Mouse (Mus musculus): ENCODE data around the gene Nisch. TPM values are rescaled to one million over a fixed set of nuclear protein-coding genes. Genes with fewer than 3 reads are reported as not detected.

The Nisch gene
- polyA plus RNA-seq, 1 experiment from 2014 or later: 354 TPM

- no peaks in the 10 kb centered on the region for H3K9me3 ChIP-seq (replicated peaks; ENCODE audit: control insufficient read depth, low read length, poor library complexity, severe bottlenecking)
- no peak for ATAC-seq
- H3K9ac ChIP-seq (ENCODE audit: low read depth, low read length): no peak overlapping the region
- H3K36me3 ChIP-seq (ENCODE audit: control insufficient read depth, insufficient read depth, low read length): peaks cover 15% of the 10 kb centered on the region
- WGBS: 71% methylated on average over 11 of the region's 11 CpGs
- peak overlapping the region; percentile 9; the same call in 1 of the 2 replicates for H3K4me2 ChIP-seq (ENCODE audit: low read length)
- no peak overlapping the region for H3K4me3 ChIP-seq (ENCODE audit: low read depth, low read length)
- H3K27me3 ChIP-seq (ENCODE audit: control insufficient read depth, insufficient read depth, low read depth, low read length): no peaks in the 10 kb centered on the region
- peaks cover 31% of the 10 kb centered on the region for H3K4me1 ChIP-seq (ENCODE audit: control insufficient read depth, insufficient read depth, low read length)
- no peak overlapping the region for H3K27ac ChIP-seq (ENCODE audit: low read length)
Measured at GRCm38 (mm10) chr14:31133023-31133665, 83.6 kb downstream of the Nisch start.

- Histone ChIP-seq H3K4me2 (ENCODE audit: low read length) (peak overlapping the region; percentile 56), H3K9ac (ENCODE audit: low read depth, low read length) (no peak overlapping the region), H3K27ac (ENCODE audit: low read length) (no peak overlapping the region), H3K4me3 (ENCODE audit: low read depth, low read length) (peak overlapping the region; percentile 77; the same call in 1 of the 2 replicates), H3K9me3 (replicated peaks; ENCODE audit: control insufficient read depth, low read length, poor library complexity, severe bottlenecking) (no peaks in the 10 kb centered on the region), H3K36me3 (ENCODE audit: control insufficient read depth, insufficient read depth, low read length) (peaks cover 15% of the 10 kb centered on the region), H3K27me3 (ENCODE audit: control insufficient read depth, insufficient read depth, low read depth, low read length) (no peaks in the 10 kb centered on the region), H3K4me1 (ENCODE audit: control insufficient read depth, insufficient read depth, low read length) (peaks cover 34% of the 10 kb centered on the region)
- WGBS: 87% methylated on average over 7 of the region's 7 CpGs
- no peak for ATAC-seq
Measured at GRCm38 (mm10) chr14:31132491-31132975, 84.2 kb downstream of the Nisch start.

- no peak for ATAC-seq
- 8% methylated on average over 6 of the region's 6 CpGs for WGBS
- Histone ChIP-seq H3K4me2 (ENCODE audit: low read length) (peak overlapping the region; percentile 56), H3K4me1 (ENCODE audit: control insufficient read depth, insufficient read depth, low read length) (peaks cover 39% of the 10 kb centered on the region), H3K9ac (ENCODE audit: low read depth, low read length) (peak overlapping the region; percentile 87), H3K9me3 (replicated peaks; ENCODE audit: control insufficient read depth, low read length, poor library complexity, severe bottlenecking) (no peaks in the 10 kb centered on the region), H3K27ac (ENCODE audit: low read length) (no peak overlapping the region), H3K36me3 (ENCODE audit: control insufficient read depth, insufficient read depth, low read length) (peaks cover 13% of the 10 kb centered on the region), H3K4me3 (ENCODE audit: low read depth, low read length) (peak overlapping the region; percentile 77), H3K27me3 (ENCODE audit: control insufficient read depth, insufficient read depth, low read depth, low read length) (no peaks in the 10 kb centered on the region)
Measured at GRCm38 (mm10) chr14:31132031-31132430, 84.7 kb downstream of the Nisch start.

- under 1% methylated on average over 43 of the region's 43 CpGs for WGBS
- H3K27ac ChIP-seq (ENCODE audit: low read length): peak overlapping the region; percentile 89
- H3K9ac ChIP-seq (ENCODE audit: low read depth, low read length): peak overlapping the region; percentile 87
- H3K4me1 ChIP-seq (ENCODE audit: control insufficient read depth, insufficient read depth, low read length): peaks cover 45% of the 10 kb centered on the region
- H3K4me2 ChIP-seq (ENCODE audit: low read length): peak overlapping the region; percentile 56
- peak; percentile 7 for ATAC-seq
- no peaks in the 10 kb centered on the region for H3K9me3 ChIP-seq (replicated peaks; ENCODE audit: control insufficient read depth, low read length, poor library complexity, severe bottlenecking)
- no peaks in the 10 kb centered on the region for H3K27me3 ChIP-seq (ENCODE audit: control insufficient read depth, insufficient read depth, low read depth, low read length)
- H3K36me3 ChIP-seq (ENCODE audit: control insufficient read depth, insufficient read depth, low read length): peaks cover 10% of the 10 kb centered on the region
- peak overlapping the region; percentile 77 for H3K4me3 ChIP-seq (ENCODE audit: low read depth, low read length)
Measured at GRCm38 (mm10) chr14:31131272-31131821, 85.4 kb downstream of the Nisch start.

- Histone ChIP-seq H3K4me1 (ENCODE audit: control insufficient read depth, insufficient read depth, low read length) (peaks cover 50% of the 10 kb centered on the region), H3K9ac (ENCODE audit: low read depth, low read length) (peak within 1 kb of the TSS; percentile 87), H3K4me3 (ENCODE audit: low read depth, low read length) (peak within 1 kb of the TSS; percentile 77), H3K27me3 (ENCODE audit: control insufficient read depth, insufficient read depth, low read depth, low read length) (no peaks in the 10 kb centered on the region), H3K36me3 (ENCODE audit: control insufficient read depth, insufficient read depth, low read length) (0 out of 2 replicates have a peak, but pooled peaks cover 2% of the 10 kb centered on the region), H3K4me2 (ENCODE audit: low read length) (peak within 1 kb of the TSS; percentile 56), H3K9me3 (replicated peaks; ENCODE audit: control insufficient read depth, low read length, poor library complexity, severe bottlenecking) (no peaks in the 10 kb centered on the region), H3K27ac (ENCODE audit: low read length) (peak within 1 kb of the TSS; percentile 89)
- WGBS: 5% methylated on average over 43 of the region's 63 CpGs
- peak; percentile 82 for ATAC-seq
Measured at GRCm38 (mm10) chr14:31130236-31131220, 86.2 kb downstream of the Nisch start, which contains the start of gene Nt5dc2. Nt5dc2 (plus strand) TSS chr14:31131053.

GRCm38 (mm10) chr14:31129326-31130235, 87.2 kb downstream of the Nisch start:
- 66% methylated on average over 15 of the region's 15 CpGs for WGBS
- Histone ChIP-seq H3K27ac (ENCODE audit: low read length) (peak overlapping the region; percentile 89), H3K36me3 (ENCODE audit: control insufficient read depth, insufficient read depth, low read length) (no peaks in the 10 kb centered on the region), H3K9ac (ENCODE audit: low read depth, low read length) (peak overlapping the region; percentile 41; the same call in 1 of the 2 replicates), H3K9me3 (replicated peaks; ENCODE audit: control insufficient read depth, low read length, poor library complexity, severe bottlenecking) (no peaks in the 10 kb centered on the region), H3K4me2 (ENCODE audit: low read length) (peak overlapping the region; percentile 52), H3K27me3 (ENCODE audit: control insufficient read depth, insufficient read depth, low read depth, low read length) (no peaks in the 10 kb centered on the region), H3K4me1 (ENCODE audit: control insufficient read depth, insufficient read depth, low read length) (peaks cover 53% of the 10 kb centered on the region), H3K4me3 (ENCODE audit: low read depth, low read length) (peak overlapping the region; percentile 83)
- ATAC-seq: no peak

GRCm38 (mm10) chr14:31128826-31129219, 87.9 kb downstream of the Nisch start, which contains the start of gene Smim4:
Smim4 (minus strand) TSS chr14:31128956.
- Histone ChIP-seq H3K27me3 (ENCODE audit: control insufficient read depth, insufficient read depth, low read depth, low read length) (no peaks in the 10 kb centered on the region), H3K4me1 (ENCODE audit: control insufficient read depth, insufficient read depth, low read length) (peaks cover 47% of the 10 kb centered on the region), H3K9me3 (replicated peaks; ENCODE audit: control insufficient read depth, low read length, poor library complexity, severe bottlenecking) (no peaks in the 10 kb centered on the region), H3K4me2 (ENCODE audit: low read length) (peak within 1 kb of the TSS; percentile 88), H3K9ac (ENCODE audit: low read depth, low read length) (peak within 1 kb of the TSS; percentile 82), H3K27ac (ENCODE audit: low read length) (peak within 1 kb of the TSS; percentile 89), H3K36me3 (ENCODE audit: control insufficient read depth, insufficient read depth, low read length) (no peaks in the 10 kb centered on the region), H3K4me3 (ENCODE audit: low read depth, low read length) (peak within 1 kb of the TSS; percentile 83)
- ATAC-seq: peak; percentile 96
- WGBS: under 1% methylated on average over 33 of the region's 33 CpGs
